Mouse (Mus musculus): ENCODE results near the gene BC030499. TPM values are rescaled to one million over a fixed set of nuclear protein-coding genes. Genes with fewer than 3 reads are reported as not detected.

Gene BC030499
- polyA plus RNA-seq, 1 experiment from 2014 or later, result 0.10 TPM

DNA sequence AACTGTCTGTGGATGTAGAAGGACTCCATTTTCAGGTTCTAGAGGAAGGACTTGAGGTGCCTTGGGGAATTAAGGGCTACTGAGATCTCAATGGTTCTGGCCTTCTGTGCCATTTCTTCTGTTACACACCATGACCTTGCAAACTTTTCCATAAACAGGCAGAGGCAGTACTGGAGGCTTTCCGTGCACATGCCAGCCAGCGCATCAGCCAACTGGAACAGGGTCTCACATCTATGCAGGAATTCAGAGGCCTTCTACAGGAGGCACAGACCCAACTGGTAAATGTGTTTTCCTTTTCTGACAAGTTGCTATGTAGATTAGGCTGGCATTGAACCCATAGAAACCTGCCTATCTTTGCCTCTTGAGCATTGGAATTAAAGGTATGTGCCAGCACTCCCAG, 23.0 kb downstream of the BC030499 start:
- H3K4me3 ChIP-seq, result no peak overlapping the region
- 95% methylated on average over 2 of the region's 2 CpGs for WGBS
- no peak overlapping the region for H3K4me2 ChIP-seq
- H3K36me3 ChIP-seq, result peaks cover 88% of the 10 kb centered on the region
- no peaks in the 10 kb centered on the region for H3K9me3 ChIP-seq
- H3K9ac ChIP-seq, result no peak overlapping the region
- H3K4me1 ChIP-seq, result no peaks in the 10 kb centered on the region
- no peaks in the 10 kb centered on the region for H3K27me3 ChIP-seq
- ATAC-seq (ENCODE audit: borderline replicate concordance, extremely low read depth, low FRiP score, low TSS enrichment), result no peak
- no peak overlapping the region for H3K27ac ChIP-seq

DNA sequence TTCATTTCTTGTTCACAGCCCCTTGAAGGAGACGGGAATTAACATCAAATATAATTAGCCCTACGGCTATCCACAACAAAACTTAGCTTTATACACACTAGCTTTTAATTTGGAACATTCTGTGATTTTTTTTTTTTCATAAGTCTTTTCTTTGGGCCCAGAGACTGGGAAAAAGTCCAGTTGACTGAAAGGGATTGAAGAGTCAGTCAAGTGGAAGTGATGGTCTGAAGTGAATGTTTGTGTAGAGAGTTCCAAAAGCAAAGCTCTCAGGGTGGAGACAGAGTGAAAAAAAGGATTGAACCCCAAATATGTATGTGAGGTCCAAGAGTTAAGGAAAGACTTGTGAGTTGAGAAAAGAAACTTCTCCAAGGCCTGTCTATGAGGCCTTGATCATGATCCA, 27.8 kb downstream of the BC030499 start:
- WGBS, result 86% methylated on average over 2 of the region's 2 CpGs
- H3K4me3 ChIP-seq, result no peak overlapping the region

DNA sequence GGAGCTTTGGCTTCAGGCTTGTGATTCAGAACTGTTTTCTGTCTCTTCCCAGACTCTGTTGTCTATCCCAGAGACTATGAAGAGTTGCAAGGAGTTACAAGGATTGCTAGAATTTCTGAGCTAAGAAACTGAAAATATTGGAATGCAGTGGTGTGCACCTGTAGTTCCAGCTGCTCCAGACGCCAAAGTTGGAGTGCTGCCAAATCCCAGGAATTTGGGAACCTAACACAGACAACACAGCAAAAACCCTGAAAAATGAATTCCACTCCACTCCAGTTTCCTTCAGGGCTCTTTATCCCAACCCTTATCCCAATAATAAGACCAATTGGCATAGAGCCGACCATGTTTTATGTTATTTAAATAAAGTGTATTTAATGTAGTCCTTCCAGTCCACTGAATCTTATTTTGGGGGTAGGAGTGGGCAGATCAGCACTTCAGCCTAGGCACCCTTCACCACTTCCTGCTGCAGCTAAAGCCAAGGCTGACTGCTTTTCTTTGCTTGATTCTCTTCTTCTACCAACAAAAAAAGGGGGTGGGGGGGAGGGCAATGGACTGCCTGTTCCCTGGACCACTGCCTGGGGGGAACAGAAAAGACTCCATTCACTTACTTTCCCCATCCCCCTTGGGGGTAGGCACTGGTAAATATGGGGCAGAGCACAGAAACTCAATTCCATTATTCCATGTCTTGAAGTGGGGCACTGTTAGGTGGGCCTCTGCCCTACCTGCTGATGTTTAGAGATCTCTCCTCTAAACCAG, 31.6 kb downstream of the BC030499 start:
- 34% methylated on average over 2 of the region's 2 CpGs for WGBS
- Histone ChIP-seq H3K9ac (no peak overlapping the region), H3K27ac (peak overlapping the region; percentile 73), H3K36me3 (peaks cover 44% of the 10 kb centered on the region), H3K4me1 (peaks cover 19% of the 10 kb centered on the region), H3K4me2 (peak overlapping the region; percentile 33), H3K27me3 (no peaks in the 10 kb centered on the region), H3K4me3 (no peak overlapping the region), H3K9me3 (no peaks in the 10 kb centered on the region)
- no peak; the same call in 1 of the 2 replicates for ATAC-seq (ENCODE audit: borderline replicate concordance, extremely low read depth, low FRiP score, low TSS enrichment)

More for the DNA sequence above, 27.8 kb downstream of the BC030499 start:
- Histone ChIP-seq H3K36me3 (peaks cover 80% of the 10 kb centered on the region), H3K27ac (no peak overlapping the region), H3K4me1 (peaks cover 16% of the 10 kb centered on the region), H3K9ac (no peak overlapping the region), H3K4me2 (no peak overlapping the region), H3K27me3 (no peaks in the 10 kb centered on the region), H3K9me3 (no peaks in the 10 kb centered on the region)
- no peak for ATAC-seq (ENCODE audit: borderline replicate concordance, extremely low read depth, low FRiP score, low TSS enrichment)

DNA sequence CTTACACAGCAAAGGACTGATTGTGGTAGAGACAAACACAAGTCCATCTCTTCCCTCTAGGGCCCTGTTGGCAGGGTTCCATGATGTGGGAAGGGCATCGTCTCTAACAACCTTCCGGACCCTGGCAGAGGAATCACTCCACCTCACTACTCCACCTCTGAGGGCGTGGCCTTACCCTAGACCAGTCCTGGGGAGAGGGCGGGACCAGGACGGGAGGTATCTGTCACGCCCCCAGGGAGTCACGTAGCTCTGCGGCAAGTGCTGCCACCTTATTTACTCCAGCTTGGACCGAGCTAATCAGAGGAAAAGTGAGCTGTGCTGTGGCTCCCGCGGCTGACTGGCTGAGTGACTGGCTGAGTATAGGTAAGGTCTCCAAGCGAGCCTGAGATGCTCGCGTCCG, 32.2 kb downstream of the BC030499 start, which contains the start of gene Aldoc:
Aldoc (plus strand) TSS at position 109 of the 400 bp plus-strand sequence.
- ATAC-seq (ENCODE audit: borderline replicate concordance, extremely low read depth, low FRiP score, low TSS enrichment), result peak; percentile 91
- WGBS, result 8% methylated on average over 15 of the region's 15 CpGs

GRCm38 (mm10) chr11:78324000-78324785, 33.6 kb downstream of the BC030499 start:
- Histone ChIP-seq H3K4me3 (no peak overlapping the region), H3K4me1 (peaks cover 24% of the 10 kb centered on the region), H3K36me3 (peaks cover 25% of the 10 kb centered on the region), H3K27ac (no peak overlapping the region), H3K4me2 (no peak overlapping the region), H3K27me3 (no peaks in the 10 kb centered on the region), H3K9ac (no peak overlapping the region), H3K9me3 (no peaks in the 10 kb centered on the region)
- 82% methylated on average over 15 of the region's 15 CpGs for WGBS
- no peak for ATAC-seq (ENCODE audit: borderline replicate concordance, extremely low read depth, low FRiP score, low TSS enrichment)

More for the DNA sequence above, 32.2 kb downstream of the BC030499 start, which contains the start of gene Aldoc:
- Histone ChIP-seq H3K9ac (no peak within 1 kb of the TSS; the same call in 1 of the 2 replicates), H3K9me3 (no peaks in the 10 kb centered on the region), H3K27ac (peak within 1 kb of the TSS; percentile 73), H3K4me2 (peak within 1 kb of the TSS; percentile 33), H3K4me1 (peaks cover 19% of the 10 kb centered on the region), H3K27me3 (no peaks in the 10 kb centered on the region), H3K36me3 (peaks cover 38% of the 10 kb centered on the region), H3K4me3 (peak within 1 kb of the TSS; percentile 10; the same call in 1 of the 2 replicates)

DNA sequence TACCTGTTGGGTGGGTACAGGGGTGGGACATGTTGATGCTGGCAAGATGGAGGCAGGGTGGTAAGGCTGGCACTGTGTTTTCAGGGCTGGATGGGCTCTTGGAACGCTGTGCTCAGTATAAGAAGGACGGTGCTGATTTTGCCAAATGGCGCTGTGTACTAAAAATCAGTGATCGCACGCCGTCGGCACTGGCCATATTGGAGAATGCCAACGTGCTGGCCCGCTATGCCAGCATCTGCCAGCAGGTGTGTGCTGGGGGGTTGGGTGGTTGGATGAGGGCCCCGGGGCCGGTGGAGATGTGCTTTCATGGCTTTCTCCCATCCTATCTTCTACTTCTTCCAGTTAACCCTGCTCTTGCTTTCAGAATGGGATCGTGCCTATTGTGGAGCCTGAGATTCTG, 34.3 kb downstream of the BC030499 start:
- ATAC-seq (ENCODE audit: borderline replicate concordance, extremely low read depth, low FRiP score, low TSS enrichment), result no peak
- Histone ChIP-seq H3K4me2 (no peak overlapping the region), H3K27me3 (no peaks in the 10 kb centered on the region), H3K27ac (no peak overlapping the region), H3K9ac (no peak overlapping the region), H3K4me1 (peaks cover 24% of the 10 kb centered on the region), H3K36me3 (peaks cover 19% of the 10 kb centered on the region), H3K4me3 (no peak overlapping the region), H3K9me3 (no peaks in the 10 kb centered on the region)
- 89% methylated on average over 12 of the region's 12 CpGs for WGBS

DNA sequence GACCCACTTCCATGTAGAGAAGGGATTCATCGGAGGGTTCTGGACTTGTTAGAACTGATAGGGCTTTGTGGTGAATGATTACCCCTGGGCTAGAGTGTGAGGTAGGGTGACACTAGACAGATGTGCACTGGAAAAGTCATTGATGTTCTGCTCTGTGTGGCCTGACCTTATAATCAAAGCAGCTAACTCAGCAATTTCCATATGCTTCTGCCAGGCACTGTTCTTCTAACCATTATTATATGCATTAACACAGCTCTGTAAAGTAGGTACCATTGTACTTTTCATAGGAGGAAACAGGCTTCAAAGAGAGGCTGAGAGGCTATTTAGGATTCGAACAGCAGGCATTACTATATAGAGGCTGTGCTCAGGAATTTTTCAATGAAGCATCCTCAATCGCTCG, 36.6 kb downstream of the BC030499 start:
- no peak overlapping the region for H3K4me3 ChIP-seq
- peaks cover 20% of the 10 kb centered on the region for H3K4me1 ChIP-seq
- H3K36me3 ChIP-seq, result no peaks in the 10 kb centered on the region
- no peaks in the 10 kb centered on the region for H3K9me3 ChIP-seq
- H3K4me2 ChIP-seq, result no peak overlapping the region
- no peak for ATAC-seq (ENCODE audit: borderline replicate concordance, extremely low read depth, low FRiP score, low TSS enrichment)
- 91% methylated on average over 4 of the region's 4 CpGs for WGBS
- no peak overlapping the region for H3K9ac ChIP-seq
- no peak overlapping the region for H3K27ac ChIP-seq
- H3K27me3 ChIP-seq, result no peaks in the 10 kb centered on the region

DNA sequence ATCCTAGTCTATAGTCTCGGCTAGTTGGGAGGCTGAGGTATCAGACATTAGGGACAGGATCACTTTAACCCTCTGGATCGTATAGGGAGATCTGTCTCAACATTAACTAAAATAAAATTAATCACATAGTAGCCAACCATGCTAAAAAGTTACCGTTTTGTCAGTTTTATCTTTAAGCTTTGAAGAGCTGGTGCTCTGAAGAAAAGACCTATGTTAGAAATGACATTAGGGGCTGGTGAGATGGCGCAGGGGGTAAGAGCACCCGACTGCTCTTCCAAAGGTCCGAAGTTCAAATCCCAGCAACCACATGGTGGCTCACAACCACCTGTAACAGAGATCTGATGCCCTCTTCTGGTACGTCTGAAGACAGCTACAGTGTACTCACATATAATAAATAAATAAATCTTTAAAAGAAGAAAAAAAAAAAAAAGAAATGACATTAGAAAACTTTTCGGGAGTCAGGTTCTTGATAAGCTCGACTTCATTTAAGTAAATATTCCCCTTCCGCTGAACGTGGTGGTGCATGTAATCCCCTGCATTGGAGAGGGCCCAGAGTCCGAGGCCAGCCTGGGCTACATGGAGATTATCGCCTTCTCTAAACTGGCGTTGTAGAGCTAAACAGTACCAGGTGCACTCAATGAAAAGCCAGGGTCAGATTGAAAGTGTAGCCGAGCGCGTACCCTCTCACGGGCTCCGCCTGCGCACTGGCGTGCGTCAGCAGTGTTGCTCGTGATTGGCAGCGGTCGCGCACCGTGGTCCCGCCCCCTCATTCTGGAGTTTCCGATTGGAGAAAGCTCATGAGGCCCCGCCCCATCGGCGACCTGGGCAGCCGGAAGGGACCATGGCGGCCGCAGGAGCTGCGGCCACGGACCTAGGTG, 37.2 kb downstream of the BC030499 start, which contains the start of gene Pigs:
Pigs (plus strand) TSS at position 782 of the 878 bp plus-strand sequence.
- H3K4me1 ChIP-seq, result peaks cover 13% of the 10 kb centered on the region
- WGBS, result 10% methylated on average over 37 of the region's 37 CpGs
- H3K4me3 ChIP-seq, result peak within 1 kb of the TSS; percentile 95
- no peaks in the 10 kb centered on the region for H3K27me3 ChIP-seq
- H3K9ac ChIP-seq, result peak within 1 kb of the TSS; percentile 92
- H3K9me3 ChIP-seq, result no peaks in the 10 kb centered on the region
- H3K27ac ChIP-seq, result peak within 1 kb of the TSS; percentile 60
- peak within 1 kb of the TSS; percentile 88 for H3K4me2 ChIP-seq
- peak; percentile 95 for ATAC-seq (ENCODE audit: borderline replicate concordance, extremely low read depth, low FRiP score, low TSS enrichment)
- peaks cover 2% of the 10 kb centered on the region; the same call in 1 of the 2 replicates for H3K36me3 ChIP-seq

DNA sequence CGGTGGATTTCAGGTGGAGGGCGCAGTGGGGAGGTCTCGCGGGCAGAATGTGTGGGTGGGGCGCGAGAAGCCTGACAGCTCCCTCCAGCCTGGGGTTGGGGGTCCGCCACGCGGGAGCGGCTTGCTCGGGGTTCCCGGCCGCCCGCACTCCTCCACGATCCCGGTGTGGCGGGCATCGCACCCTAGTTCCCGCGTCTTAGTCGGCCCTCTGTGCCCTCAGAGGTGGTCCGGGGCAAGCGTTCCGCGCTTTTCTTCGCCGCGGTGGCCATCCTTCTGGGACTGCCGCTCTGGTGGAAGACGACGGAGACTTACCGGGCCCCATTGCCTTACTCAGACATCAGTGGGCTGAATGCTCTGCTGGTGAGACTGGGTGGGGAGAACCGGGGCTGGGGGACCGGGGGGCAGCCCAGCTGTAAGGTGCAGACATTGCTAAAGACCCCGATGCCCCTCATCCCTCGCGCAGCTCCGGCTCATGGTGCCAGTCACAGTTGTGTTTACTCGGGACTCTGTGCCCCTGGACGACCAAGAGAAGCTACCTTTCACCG, 37.9 kb downstream of the BC030499 start:
- Histone ChIP-seq H3K4me2 (peak overlapping the region; percentile 88), H3K9me3 (no peaks in the 10 kb centered on the region), H3K4me3 (peak overlapping the region; percentile 95), H3K9ac (peak overlapping the region; percentile 92), H3K36me3 (peaks cover 4% of the 10 kb centered on the region), H3K4me1 (peaks cover 6% of the 10 kb centered on the region), H3K27ac (no peak overlapping the region), H3K27me3 (no peaks in the 10 kb centered on the region)
- peak; percentile 69 for ATAC-seq (ENCODE audit: borderline replicate concordance, extremely low read depth, low FRiP score, low TSS enrichment)
- 1% methylated on average over 41 of the region's 41 CpGs for WGBS

- H3K4me1 ChIP-seq, result peaks cover 6% of the 10 kb centered on the region; the same call in 1 of the 2 replicates
- no peaks in the 10 kb centered on the region for H3K27me3 ChIP-seq
- H3K9ac ChIP-seq, result no peak overlapping the region
- no peak overlapping the region for H3K27ac ChIP-seq
- WGBS, result 95% methylated on average over 12 of the region's 12 CpGs
- no peaks in the 10 kb centered on the region for H3K9me3 ChIP-seq
- no peak for ATAC-seq (ENCODE audit: borderline replicate concordance, extremely low read depth, low FRiP score, low TSS enrichment)
- no peak overlapping the region for H3K4me3 ChIP-seq
- no peak overlapping the region for H3K4me2 ChIP-seq
- peaks cover 24% of the 10 kb centered on the region for H3K36me3 ChIP-seq
Observed at GRCm38 (mm10) chr11:78332676-78333075, 42.0 kb downstream of the BC030499 start.

DNA sequence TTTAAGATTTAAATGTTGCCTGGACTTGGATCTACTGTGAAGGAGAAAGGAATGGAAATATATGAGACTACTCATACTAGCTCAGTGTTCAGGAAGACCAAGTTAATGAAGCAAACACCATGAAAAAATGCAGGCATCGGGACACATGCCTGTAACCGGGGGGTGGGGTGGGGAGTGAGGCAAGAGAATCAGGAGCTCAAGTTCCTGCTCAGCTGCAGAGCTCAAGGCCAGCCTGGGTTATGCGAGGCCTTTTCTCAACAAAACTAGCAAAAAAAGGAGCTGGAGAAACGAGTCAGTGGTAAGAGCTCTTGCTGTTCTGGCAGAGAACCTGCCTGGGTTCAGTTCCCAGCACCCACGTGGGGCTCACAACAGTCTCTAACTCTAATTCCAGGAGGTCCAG, 43.4 kb downstream of the BC030499 start:
- no peak for ATAC-seq (ENCODE audit: borderline replicate concordance, extremely low read depth, low FRiP score, low TSS enrichment)
- H3K27ac ChIP-seq, result no peak overlapping the region
- H3K4me3 ChIP-seq, result no peak overlapping the region
- WGBS, result 88% methylated on average over 5 of the region's 5 CpGs
- peaks cover 2% of the 10 kb centered on the region; the same call in 1 of the 2 replicates for H3K4me1 ChIP-seq
- no peak overlapping the region for H3K4me2 ChIP-seq
- H3K9me3 ChIP-seq, result no peaks in the 10 kb centered on the region
- H3K27me3 ChIP-seq, result no peaks in the 10 kb centered on the region
- no peak overlapping the region for H3K9ac ChIP-seq
- peaks cover 30% of the 10 kb centered on the region for H3K36me3 ChIP-seq
